Mouse (Mus musculus): ENCODE measurements around the gene Mras.

DNA sequence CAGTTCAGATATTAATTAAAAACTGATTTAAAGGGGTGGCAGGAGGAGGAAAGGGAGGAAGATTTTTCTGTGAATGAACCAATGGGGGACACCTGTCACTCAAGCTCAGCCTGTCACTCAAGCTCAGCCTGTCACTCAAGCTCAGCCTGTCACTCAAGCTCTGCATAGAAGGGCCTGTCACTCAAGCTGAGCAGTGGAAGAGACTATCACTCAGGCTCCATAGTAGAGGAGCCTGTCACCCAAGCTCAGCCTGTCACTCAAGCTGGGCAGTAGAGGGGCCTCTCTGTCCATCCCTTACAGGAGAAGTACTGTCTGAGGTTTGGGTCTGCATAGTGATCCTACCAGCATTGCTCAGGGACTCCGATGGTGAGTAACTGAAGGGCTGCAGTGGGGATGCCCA is 98.9 kb downstream of the Mras start:
- TF ChIP-seq CTCF (IDR thresholded peaks at IDR 0.05), result no peak
- no peak for TF ChIP-seq EP300 (IDR thresholded peaks at IDR 0.05)
